Mouse (Mus musculus) adrenal gland, adult 18-20 months (tissue): ENCODE measurements around the gene Trim50. TPM values are rescaled to one million over a fixed set of nuclear protein-coding genes. Genes with fewer than 3 reads are reported as not detected.

ENCODE experiments used
- microRNA-seq, 2 experiments: library from miRNA; unstranded; fragments of <30 nt; microRNA quantifications; one replicate each; pipeline ENCODE4 v1.2.0; 2021; ENCODE audit warnings: borderline number of aligned reads in 2 of 2
- total RNA-seq, 2 experiments: library from RNA; stranded (reverse); gene quantifications; 1 replicate in 1 of 2; 2 replicates in 1 of 2; pipeline ENCODE4 v1.2.3; 2021

Trim50 gene
- total RNA-seq, 2 experiments from 2014 or later = not detected

Small RNA genes within 50 kb of the gene (microRNA-seq; reads per million reads assigned to microRNA genes)
- gene Mir7033 = 0 to 1.4 reads per million in 2 experiments

Other genes with a start within 250 kb of the Trim50 start
- 10 to 100 TPM; 20.6 to 29.5 TPM for gene Tbl2, start 203.6 kb upstream of the Trim50 start, total RNA-seq
- 10 to 100 TPM; 74.1 to 77.2 TPM for gene Bcl7b, start 185.0 kb upstream of the Trim50 start, total RNA-seq
- 10 to 100 TPM; 79.1 to 88.7 TPM for gene Baz1b, start 166.0 kb upstream of the Trim50 start, total RNA-seq
- gene Fzd9, start 102.1 kb upstream of the Trim50 start, total RNA-seq = 10 to 100 TPM in 1 of 2 experiments, 1 to 10 TPM in 1; 3.0 to 10.5 TPM
- under 1 TPM in 1 of 2 experiments, not detected in 1; 0.33 TPM for gene Fkbp6, start 3.3 kb upstream of the Trim50 start, total RNA-seq
- gene Nsun5, start 16.7 kb downstream of the Trim50 start, total RNA-seq = 10 to 100 TPM; 22.0 to 23.7 TPM
- 10 to 100 TPM; 22.2 to 23.3 TPM for gene Pom121, start 41.3 kb downstream of the Trim50 start, total RNA-seq
- 10 to 100 TPM; 19.7 to 24.4 TPM for gene Hip1, start 191.8 kb downstream of the Trim50 start, total RNA-seq
- gene Ccl26, start 210.3 kb downstream of the Trim50 start, total RNA-seq = not detected
- 1 to 10 TPM in 1 of 2 experiments, not detected in 1; 2.1 TPM for gene Ccl24, start 219.8 kb downstream of the Trim50 start, total RNA-seq